Mouse (Mus musculus) testis, adult 2 months (tissue): ENCODE measurements at regions not wholly inside any gene's neighbourhood (a gene's known extent, or its start where the extent isn't known, plus 50 kb on each side); places are given as distances from the start of the nearest gene placed in this dataset.

Source experiments
- CTCF ChIP-seq: fragments of 200-500 bp; IDR thresholded peaks from 2 replicates; pipeline ENCODE4 v1.5.1; 2012; ENCODE audit warnings: low read depth, mild to moderate bottlenecking, inconsistent platforms, low read length, moderate library complexity; ENCODE audit not compliant: control insufficient read depth, insufficient read depth, insufficient replicate concordance
- POLR2A ChIP-seq: fragments of 200-500 bp; IDR thresholded peaks from 2 replicates; pipeline ENCODE4 v1.6.1; 2012; ENCODE audit warnings: low read depth, mild to moderate bottlenecking, inconsistent platforms, low read length, moderate library complexity; ENCODE audit not compliant: control insufficient read depth

- no peak for TF ChIP-seq CTCF
- TF ChIP-seq POLR2A, result no peak
These were observed 85.8 kb upstream of the Arhgap21 start for GRCm38 (mm10) chr2:21054325-21055082.
